Mouse (Mus musculus): ENCODE measurements around the gene Rarres2. TPM values are rescaled to one million over a fixed set of nuclear protein-coding genes. Genes with fewer than 3 reads are reported as not detected.

The Rarres2 gene
- total RNA-seq (2012; rRNA removed) (not detected in 2 replicates), polyA plus RNA-seq (2012; ENCODE audit: insufficient read depth in 1 of 2, insufficient read length in 2 of 2, low read depth in 1 of 2, low replicate concordance in 2 of 2, missing spikeins in 1 of 2) (not detected)

- H3K79me2 ChIP-seq (ENCODE audit: control insufficient read depth, insufficient read depth, low read length, poor library complexity), result no peaks in the 10 kb centered on the region
- H3K9ac ChIP-seq (ENCODE audit: control insufficient read depth, low read depth, low read length, poor library complexity, severe bottlenecking), result no peak within 1 kb of the TSS
- H3K4me1 ChIP-seq (ENCODE audit: control insufficient read depth in 1 of 2, insufficient read depth in 2 of 2, low read length in 2 of 2), result no peaks in the 10 kb centered on the region
- no peak for DNase-seq (ENCODE audit: low read depth, low spot score)
- H3K4me3 ChIP-seq (ENCODE audit: control insufficient read depth in 1 of 2, insufficient read depth in 1 of 2, low read depth in 2 of 2, low read length in 2 of 2), result no peak within 1 kb of the TSS
- H3K27ac ChIP-seq (ENCODE audit: control insufficient read depth, low read depth, low read length), result no peak within 1 kb of the TSS
- no peaks in the 10 kb centered on the region for H3K36me3 ChIP-seq (ENCODE audit: control insufficient read depth in 1 of 2, insufficient read depth in 2 of 2, low read length in 2 of 2)
- no peak for TF ChIP-seq CHD2 (IDR thresholded peaks at IDR 0.05; ENCODE audit: low read length)
- no peak for TF ChIP-seq ZC3H11A (IDR thresholded peaks at IDR 0.05; ENCODE audit: low read depth, low read length)
- TF ChIP-seq TCF12 (IDR thresholded peaks at IDR 0.05; ENCODE audit: low read depth, low read length), result no peak
- TF ChIP-seq TAL1 (IDR thresholded peaks at IDR 0.05; ENCODE audit: low read length), result no peak
- no peak for TF ChIP-seq TBP (IDR thresholded peaks at IDR 0.05; ENCODE audit: low read depth, low read length)
- no peak for TF ChIP-seq ELF1 (IDR thresholded peaks at IDR 0.05; ENCODE audit: low read depth, low read length)
- no peak for TF ChIP-seq MAZ (IDR thresholded peaks at IDR 0.05; ENCODE audit: low read depth, low read length)
- TF ChIP-seq POLR2AphosphoS2 (IDR thresholded peaks at IDR 0.05; ENCODE audit: low read length), result no peak
- no peak for TF ChIP-seq CTCF (IDR thresholded peaks at IDR 0.05 in 2 of 3, conservative IDR thresholded peaks at IDR 0.05 in 1 of 3; ENCODE audit: control insufficient read depth in 1 of 3, insufficient read depth in 1 of 3, low read depth in 2 of 3, low read length in 3 of 3, poor library complexity in 1 of 3, severe bottlenecking in 1 of 3)
- TF ChIP-seq GATA1 (IDR thresholded peaks at IDR 0.05; ENCODE audit: low read depth, low read length), result no peak
- TF ChIP-seq ZNF384 (IDR thresholded peaks at IDR 0.05; ENCODE audit: low read depth, low read length), result no peak
- TF ChIP-seq NRF1 (IDR thresholded peaks at IDR 0.05; ENCODE audit: insufficient read depth, low read depth, low read length, poor library complexity, severe bottlenecking), result no peak
- TF ChIP-seq ZMIZ1 (IDR thresholded peaks at IDR 0.05; ENCODE audit: low read depth, low read length), result no peak
- no peak for TF ChIP-seq SIN3A (IDR thresholded peaks at IDR 0.05; ENCODE audit: low read length)
- TF ChIP-seq RAD21 (IDR thresholded peaks at IDR 0.05; ENCODE audit: low read depth, low read length), result no peak
- TF ChIP-seq SMC3 (IDR thresholded peaks at IDR 0.05; ENCODE audit: low read depth, low read length), result no peak
- no peak for TF ChIP-seq EP300 (IDR thresholded peaks at IDR 0.05; ENCODE audit: low read depth in 1 of 2, low read length in 2 of 2)
- TF ChIP-seq ZKSCAN1 (IDR thresholded peaks at IDR 0.05; ENCODE audit: low read depth, low read length), result no peak
- no peak for TF ChIP-seq CHD1 (IDR thresholded peaks at IDR 0.05; ENCODE audit: low read depth, low read length)
- no peak for TF ChIP-seq NELFE (IDR thresholded peaks at IDR 0.05; ENCODE audit: low read depth, low read length)
- no peaks in the 10 kb centered on the region for H3K27me3 ChIP-seq (ENCODE audit: control insufficient read depth in 1 of 2, insufficient read depth in 2 of 2, low read length in 2 of 2)
- H3K9me3 ChIP-seq (replicated peaks; ENCODE audit: insufficient read depth, low read length), result no peaks in the 10 kb centered on the region
Observed at GRCm38 (mm10) chr6:48572572-48573061, at the start of gene Rarres2. Gene Rarres2, minus strand, starts transcription at chr6:48572789.

- Histone ChIP-seq H3K36me3 (ENCODE audit: control insufficient read depth in 1 of 2, insufficient read depth in 2 of 2, low read length in 2 of 2) (no peaks in the 10 kb centered on the region), H3K9me3 (replicated peaks; ENCODE audit: insufficient read depth, low read length) (no peaks in the 10 kb centered on the region), H3K9ac (ENCODE audit: control insufficient read depth, low read depth, low read length, poor library complexity, severe bottlenecking) (no peak overlapping the region), H3K4me3 (ENCODE audit: control insufficient read depth in 1 of 2, insufficient read depth in 1 of 2, low read depth in 2 of 2, low read length in 2 of 2) (no peak overlapping the region), H3K4me1 (ENCODE audit: control insufficient read depth in 1 of 2, insufficient read depth in 2 of 2, low read length in 2 of 2) (no peaks in the 10 kb centered on the region), H3K79me2 (ENCODE audit: control insufficient read depth, insufficient read depth, low read length, poor library complexity) (no peaks in the 10 kb centered on the region), H3K27me3 (ENCODE audit: control insufficient read depth in 1 of 2, insufficient read depth in 2 of 2, low read length in 2 of 2) (no peaks in the 10 kb centered on the region), H3K27ac (ENCODE audit: control insufficient read depth, low read depth, low read length) (no peak overlapping the region)
- no peak for DNase-seq (ENCODE audit: low read depth, low spot score)
- TF ChIP-seq JUND (IDR thresholded peaks at IDR 0.05; ENCODE audit: low read depth, low read length) (no peak), ZC3H11A (IDR thresholded peaks at IDR 0.05; ENCODE audit: low read depth, low read length) (no peak), CTCF (IDR thresholded peaks at IDR 0.05 in 2 of 3, conservative IDR thresholded peaks at IDR 0.05 in 1 of 3; ENCODE audit: control insufficient read depth in 1 of 3, insufficient read depth in 1 of 3, low read depth in 2 of 3, low read length in 3 of 3, poor library complexity in 1 of 3, severe bottlenecking in 1 of 3) (no peak), E2F4 (IDR thresholded peaks at IDR 0.05; ENCODE audit: borderline replicate concordance, low read depth, low read length) (no peak), EP300 (IDR thresholded peaks at IDR 0.05; ENCODE audit: low read depth in 1 of 2, low read length in 2 of 2) (no peak), ETS1 (IDR thresholded peaks at IDR 0.05; ENCODE audit: low read depth, low read length) (no peak), CHD2 (IDR thresholded peaks at IDR 0.05; ENCODE audit: low read length) (no peak), ELF1 (IDR thresholded peaks at IDR 0.05; ENCODE audit: low read depth, low read length) (no peak), RAD21 (IDR thresholded peaks at IDR 0.05; ENCODE audit: low read depth, low read length) (no peak), GABPA (IDR thresholded peaks at IDR 0.05; ENCODE audit: low read depth, low read length) (no peak)
Observed at GRCm38 (mm10) chr6:48620031-48620430, 47.4 kb upstream of the Rarres2 start.
